Mouse (Mus musculus) testis, adult 2 months (tissue): ENCODE data around the gene Fryl.

ENCODE experiments used
- CTCF ChIP-seq: fragments of 200-500 bp; IDR thresholded peaks from 2 replicates; pipeline ENCODE4 v1.5.1; 2012; ENCODE audit warnings: low read depth, mild to moderate bottlenecking, inconsistent platforms, low read length, moderate library complexity; ENCODE audit not compliant: control insufficient read depth, insufficient read depth, insufficient replicate concordance
- POLR2A ChIP-seq: fragments of 200-500 bp; IDR thresholded peaks from 2 replicates; pipeline ENCODE4 v1.6.1; 2012; ENCODE audit warnings: low read depth, mild to moderate bottlenecking, inconsistent platforms, low read length, moderate library complexity; ENCODE audit not compliant: control insufficient read depth

DNA sequence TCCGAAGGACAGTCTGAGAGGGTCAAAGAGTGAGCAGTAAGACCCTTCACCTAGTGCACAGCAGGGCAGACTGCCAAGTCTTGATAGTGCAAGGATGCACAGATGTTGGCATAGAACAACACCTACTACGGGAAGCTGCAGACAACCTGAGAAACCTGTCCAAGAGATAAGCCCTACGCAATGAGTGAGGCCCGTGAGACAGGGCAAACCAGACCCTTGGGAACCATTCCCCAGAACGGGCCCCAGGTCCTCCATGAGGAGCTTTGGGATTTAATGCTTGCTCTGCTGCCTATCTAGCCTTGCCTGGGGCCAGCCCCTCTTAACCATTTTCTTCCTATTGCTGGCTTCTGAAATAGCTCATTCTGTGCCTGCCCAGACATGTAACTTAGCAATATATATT is 99.4 kb downstream of the Fryl start:
- TF ChIP-seq CTCF (no peak), POLR2A (no peak)
